Mouse (Mus musculus): Measurements from ENCODE around the gene Nckap5l. TPM values are rescaled to one million over a fixed set of nuclear protein-coding genes. Genes with fewer than 3 reads are reported as not detected.

Nckap5l gene
- total and polyA plus RNA-seq, 3 experiments: 0.75 to 6.6 (median 0.89) TPM

- Histone ChIP-seq H3K4me2 (ENCODE audit: insufficient read depth, low read depth, poor library complexity, severe bottlenecking) (no peak overlapping the region), H3K4me1 (ENCODE audit: control insufficient read depth in 1 of 2, insufficient read depth in 2 of 2) (peaks cover 5 to 30% of the 10 kb centered on the region in 2 experiments), H3K9me3 (replicated peaks; ENCODE audit: low read length) (no peaks in the 10 kb centered on the region), H3K9ac (ENCODE audit: insufficient read depth, low read depth) (no peak overlapping the region), H3K36me3 (replicated peaks in 1 of 2; ENCODE audit: control insufficient read depth in 1 of 2, insufficient read depth in 1 of 2, low read length in 1 of 2) (no peaks in the 10 kb centered on the region), H3K27ac (ENCODE audit: insufficient read depth, low read depth) (no peak overlapping the region), H3K4me3 (replicated peaks in 1 of 3; ENCODE audit: low read depth in 2 of 3, low read length in 2 of 3, poor library complexity in 1 of 3) (no peak overlapping the region), H3K79me2 (replicated peaks; ENCODE audit: control insufficient read depth, extremely low read depth, insufficient read depth, poor library complexity, severe bottlenecking) (no peaks in the 10 kb centered on the region; the same call in 1 of the 2 replicates), H3K27me3 (replicated peaks) (no peaks in the 10 kb centered on the region)
- in situ Hi-C loops (cut with MboI; ENCODE audit: low pct_ligation_motif_present, low pct_unique_long_range_greater_than_20kb, low sequenced_read_pairs) (no loop called here), dilution Hi-C loops (cut with MboI; ENCODE audit: extremely low pct_ligation_motif_present, extremely low pct_unique_long_range_greater_than_20kb, low sequenced_read_pairs) (no loop called here)
- TF ChIP-seq USF2 (conservative IDR thresholded peaks at IDR 0.05; ENCODE audit: low read depth, low read length) (no peak), ETS1 (conservative IDR thresholded peaks at IDR 0.05; ENCODE audit: low read depth, low read length) (no peak), SMC3 (IDR thresholded peaks at IDR 0.05; ENCODE audit: low read depth, low read length) (no peak), NRF1 (IDR thresholded peaks at IDR 0.05; ENCODE audit: low read depth, low read length) (no peak), JUN (IDR thresholded peaks at IDR 0.05; ENCODE audit: insufficient read depth, low read depth, low read length) (no peak), ELF1 (IDR thresholded peaks at IDR 0.05; ENCODE audit: low read depth, low read length) (no peak), IRF4 (IDR thresholded peaks at IDR 0.05; ENCODE audit: low read depth, low read length) (no peak), CTCF (conservative IDR thresholded peaks at IDR 0.05 in 1 of 2, IDR thresholded peaks at IDR 0.05 in 1 of 2; ENCODE audit: low read depth in 2 of 2, low read length in 2 of 2) (no peak), ZNF384 (IDR thresholded peaks at IDR 0.05; ENCODE audit: low read depth, low read length) (no peak), MAZ (IDR thresholded peaks at IDR 0.05; ENCODE audit: low read depth, low read length) (no peak), HCFC1 (IDR thresholded peaks at IDR 0.05; ENCODE audit: low read depth, low read length) (no peak), POLR2AphosphoS2 (IDR thresholded peaks at IDR 0.05; ENCODE audit: low read depth, low read length) (no peak), RCOR1 (conservative IDR thresholded peaks at IDR 0.05; ENCODE audit: low read depth, low read length) (no peak), E2F4 (IDR thresholded peaks at IDR 0.05; ENCODE audit: insufficient replicate concordance, low read depth, low read length) (no peak)
- no peak for DNase-seq (ENCODE audit: extremely low read depth)
These were observed 73.5 kb downstream of the Nckap5l start for GRCm38 (mm10) chr15:99384071-99384470.

GRCm38 (mm10) chr15:99382893-99383292, 74.7 kb downstream of the Nckap5l start:
- peaks cover 5 to 25% of the 10 kb centered on the region in 2 experiments for H3K4me1 ChIP-seq (ENCODE audit: control insufficient read depth in 1 of 2, insufficient read depth in 2 of 2)
- no peaks in the 10 kb centered on the region; the same call in 1 of the 2 replicates for H3K79me2 ChIP-seq (replicated peaks; ENCODE audit: control insufficient read depth, extremely low read depth, insufficient read depth, poor library complexity, severe bottlenecking)
- no peak for DNase-seq (ENCODE audit: extremely low read depth)
- no peaks in the 10 kb centered on the region for H3K27me3 ChIP-seq (replicated peaks)
- H3K9ac ChIP-seq (ENCODE audit: insufficient read depth, low read depth): no peak overlapping the region
- in situ Hi-C loops (cut with MboI; ENCODE audit: low pct_ligation_motif_present, low pct_unique_long_range_greater_than_20kb, low sequenced_read_pairs): no loop called here
- dilution Hi-C loops (cut with MboI; ENCODE audit: extremely low pct_ligation_motif_present, extremely low pct_unique_long_range_greater_than_20kb, low sequenced_read_pairs): no loop called here
- H3K27ac ChIP-seq (ENCODE audit: insufficient read depth, low read depth): no peak overlapping the region
- no peak overlapping the region for H3K4me3 ChIP-seq (replicated peaks in 1 of 3; ENCODE audit: low read depth in 2 of 3, low read length in 2 of 3, poor library complexity in 1 of 3)
- TF ChIP-seq PAX5 (IDR thresholded peaks at IDR 0.05; ENCODE audit: low read length): no peak
- TF ChIP-seq IRF4 (IDR thresholded peaks at IDR 0.05; ENCODE audit: low read depth, low read length): no peak
- TF ChIP-seq GABPA (IDR thresholded peaks at IDR 0.05; ENCODE audit: insufficient replicate concordance, low read depth, low read length): no peak
- TF ChIP-seq UBTF (IDR thresholded peaks at IDR 0.05; ENCODE audit: low read depth, low read length): no peak
- TF ChIP-seq ZC3H11A (IDR thresholded peaks at IDR 0.05; ENCODE audit: low read depth, low read length): no peak
- no peak for TF ChIP-seq SIN3A (IDR thresholded peaks at IDR 0.05; ENCODE audit: low read length)
- TF ChIP-seq RAD21 (IDR thresholded peaks at IDR 0.05; ENCODE audit: low read depth, low read length): no peak
- no peak for TF ChIP-seq ZNF384 (IDR thresholded peaks at IDR 0.05; ENCODE audit: low read depth, low read length)
- no peak for TF ChIP-seq E2F4 (IDR thresholded peaks at IDR 0.05; ENCODE audit: insufficient replicate concordance, low read depth, low read length)
- no peak for TF ChIP-seq POLR2AphosphoS2 (IDR thresholded peaks at IDR 0.05; ENCODE audit: low read depth, low read length)
- TF ChIP-seq MAX (IDR thresholded peaks at IDR 0.05; ENCODE audit: low read length): no peak
- TF ChIP-seq NRF1 (IDR thresholded peaks at IDR 0.05; ENCODE audit: low read depth, low read length): no peak
- no peak for TF ChIP-seq JUND (conservative IDR thresholded peaks at IDR 0.05; ENCODE audit: low read depth, low read length)
- no peak for TF ChIP-seq USF1 (IDR thresholded peaks at IDR 0.05; ENCODE audit: low read depth, low read length)
- no peak for TF ChIP-seq MAZ (IDR thresholded peaks at IDR 0.05; ENCODE audit: low read depth, low read length)
- no peak for TF ChIP-seq EP300 (IDR thresholded peaks at IDR 0.05; ENCODE audit: low read length)
- no peak for TF ChIP-seq ELF1 (IDR thresholded peaks at IDR 0.05; ENCODE audit: low read depth, low read length)
- no peak for TF ChIP-seq MYC (IDR thresholded peaks at IDR 0.05; ENCODE audit: low read depth, low read length)
- H3K9me3 ChIP-seq (replicated peaks; ENCODE audit: low read length): peaks cover 5% of the 10 kb centered on the region
- H3K36me3 ChIP-seq (replicated peaks in 1 of 2; ENCODE audit: control insufficient read depth in 1 of 2, insufficient read depth in 1 of 2, low read length in 1 of 2): no peaks in the 10 kb centered on the region
- H3K4me2 ChIP-seq (ENCODE audit: insufficient read depth, low read depth, poor library complexity, severe bottlenecking): no peak overlapping the region
